Mouse (Mus musculus) testis, postnatal 14 days (tissue): ENCODE data around the gene Manba.
A peak's percentile ranks its signal among the peaks of the same experiment; 100 is the strongest.
"Not testable (repeated sequence)": the region's sequence is repeated elsewhere in the genome, so short reads cannot be mapped to it uniquely, and the experiment has no call there.

Experiments
- DNase-seq: peaks from one replicate; pipeline ENCODE4 v3.0.0; 2021; ENCODE audit warnings: low spot score

The Manba gene

DNA sequence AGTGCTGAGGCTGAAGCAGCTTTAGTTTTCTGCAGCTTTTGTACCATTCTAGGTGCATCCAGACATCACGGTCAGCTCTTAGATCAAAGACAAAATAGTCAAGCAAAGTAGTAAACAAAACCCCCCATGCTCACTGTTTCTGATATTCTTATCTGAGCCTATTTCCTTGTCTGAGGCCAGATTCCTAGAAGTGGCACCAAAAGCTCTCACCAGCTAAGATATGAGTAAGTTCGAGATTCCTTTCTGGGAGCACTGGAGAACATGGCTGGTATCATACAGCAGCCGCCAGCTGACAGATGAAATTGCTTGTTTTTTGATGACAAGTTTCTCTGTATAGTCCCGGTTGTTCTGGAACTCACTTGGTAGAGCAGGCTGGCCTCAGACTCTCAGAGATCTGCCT is 2.4 kb downstream of the Manba start:
- no peak for DNase-seq

GRCm38 (mm10) chr3:135489865-135490520 is 4.6 kb downstream of the Manba start:
- DNase-seq, result no peak

DNA sequence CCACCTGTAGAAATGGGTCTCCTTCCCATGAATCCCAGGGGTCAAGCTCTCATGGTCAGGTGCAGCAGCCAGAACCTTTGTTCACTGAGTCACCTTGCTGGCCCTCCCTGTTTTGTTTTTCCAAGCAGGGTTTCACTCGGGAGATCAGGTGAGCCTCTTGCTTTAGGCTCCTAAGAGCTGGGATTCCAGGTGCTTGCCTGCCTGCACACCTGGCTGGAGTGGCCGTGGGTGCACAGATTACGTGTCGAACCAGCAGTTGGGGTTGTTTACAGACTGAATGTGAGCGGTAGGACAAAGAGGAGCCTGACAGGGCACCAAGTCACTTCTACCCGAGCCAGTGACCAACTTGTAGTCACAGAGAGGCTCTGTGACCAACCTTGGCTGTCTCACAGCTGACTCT is 5.7 kb downstream of the Manba start:
- DNase-seq, result no peak

- DNase-seq, result not testable (repeated sequence)
Observed at GRCm38 (mm10) chr3:135493320-135493719, 7.9 kb downstream of the Manba start.

GRCm38 (mm10) chr3:135497956-135498355 is 12.5 kb downstream of the Manba start:
- not testable (repeated sequence) for DNase-seq

- no peak for DNase-seq
Observed at GRCm38 (mm10) chr3:135498891-135499290, 13.5 kb downstream of the Manba start.

- DNase-seq, result no peak
Observed at GRCm38 (mm10) chr3:135503160-135503559, 17.7 kb downstream of the Manba start.

- DNase-seq, result peak; percentile 70
Observed at GRCm38 (mm10) chr3:135505369-135505909, 20.0 kb downstream of the Manba start.

- no peak for DNase-seq
Observed at GRCm38 (mm10) chr3:135505916-135506482, 20.6 kb downstream of the Manba start.

DNA sequence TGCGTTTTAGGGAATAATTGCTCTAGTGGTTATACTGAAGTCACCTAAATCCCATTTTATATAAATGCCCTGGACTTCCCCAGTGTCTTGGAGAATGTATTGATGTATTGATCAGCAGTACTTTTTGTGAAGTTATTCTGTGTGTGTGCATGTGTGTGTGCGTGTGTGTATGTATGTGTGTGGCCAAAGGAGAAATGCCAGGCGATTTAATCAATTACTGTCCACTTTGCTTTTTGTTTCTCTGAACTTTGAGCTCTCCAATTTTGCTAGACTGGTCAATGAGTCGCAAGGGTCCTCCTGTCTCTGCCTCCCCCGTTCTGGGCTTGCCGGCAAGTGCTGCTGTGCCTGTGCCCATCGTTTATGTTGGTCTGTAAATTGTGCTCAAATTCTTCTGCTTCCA is 22.1 kb downstream of the Manba start:
- no peak for DNase-seq

GRCm38 (mm10) chr3:135508191-135508590 is 22.8 kb downstream of the Manba start:
- DNase-seq, result no peak

GRCm38 (mm10) chr3:135510372-135510771 is 25.0 kb downstream of the Manba start:
- no peak for DNase-seq

GRCm38 (mm10) chr3:135511683-135512082 is 26.3 kb downstream of the Manba start:
- DNase-seq, result no peak

- DNase-seq, result no peak
Observed at GRCm38 (mm10) chr3:135513270-135513669, 27.9 kb downstream of the Manba start.

- DNase-seq, result no peak
Observed at GRCm38 (mm10) chr3:135513800-135514425, 28.5 kb downstream of the Manba start.

GRCm38 (mm10) chr3:135515246-135515645 is 29.8 kb downstream of the Manba start:
- DNase-seq, result no peak

GRCm38 (mm10) chr3:135516891-135517290 is 31.5 kb downstream of the Manba start:
- DNase-seq, result no peak

GRCm38 (mm10) chr3:135518882-135519281 is 33.5 kb downstream of the Manba start:
- DNase-seq, result no peak

GRCm38 (mm10) chr3:135519584-135519983 is 34.2 kb downstream of the Manba start:
- no peak for DNase-seq

- DNase-seq, result peak; percentile 67
Observed at GRCm38 (mm10) chr3:135521963-135522362, 36.6 kb downstream of the Manba start.

- DNase-seq, result no peak
Observed at GRCm38 (mm10) chr3:135522618-135523355, 37.4 kb downstream of the Manba start.

DNA sequence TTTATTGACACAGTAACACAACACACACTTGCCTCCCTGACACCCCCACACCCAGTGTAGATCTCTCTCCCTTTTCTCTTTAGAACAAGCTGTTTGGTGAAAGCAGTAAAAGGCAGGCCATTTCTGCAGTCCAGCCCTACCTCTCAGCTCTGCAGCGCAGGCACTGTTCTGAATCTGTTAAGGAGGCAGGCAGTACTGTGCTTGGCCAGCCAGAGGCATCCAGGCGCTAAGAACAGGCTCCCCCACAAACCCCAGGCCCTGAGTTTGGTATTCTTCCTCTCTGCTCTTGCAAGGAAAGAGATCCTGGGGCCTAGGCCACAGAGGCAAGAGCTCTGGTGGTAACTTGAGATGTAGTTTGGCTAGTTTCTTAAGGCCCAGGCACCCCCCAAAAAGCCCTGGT is 39.5 kb downstream of the Manba start:
- DNase-seq, result not testable (repeated sequence)

- DNase-seq, result no peak
Observed at GRCm38 (mm10) chr3:135529670-135530069, 44.3 kb downstream of the Manba start.
